Mouse (Mus musculus) brain, embryonic 14.5 days (tissue): ENCODE results near the gene 1700016D06Rik.

Experiments
- CTCF ChIP-seq: fragments of 200-500 bp; IDR thresholded peaks from 2 replicates; pipeline ENCODE4 v1.5.1; 2012; ENCODE audit warnings: inconsistent platforms, mild to moderate bottlenecking, moderate library complexity, borderline replicate concordance; ENCODE audit not compliant: insufficient read depth, insufficient read length; ENCODE audit errors: extremely low read depth
- POLR2A ChIP-seq: fragments of 200-500 bp; IDR thresholded peaks from 2 replicates; pipeline ENCODE4 v1.6.1; 2012; ENCODE audit warnings: mild to moderate bottlenecking, inconsistent platforms, borderline replicate concordance; ENCODE audit not compliant: poor library complexity, insufficient read depth, insufficient read length, severe bottlenecking; ENCODE audit errors: extremely low read depth

- TF ChIP-seq CTCF = no peak
- no peak for TF ChIP-seq POLR2A
Observed at GRCm38 (mm10) chr8:11636324-11637057, 64.4 kb downstream of the 1700016D06Rik start.
